Mouse (Mus musculus): ENCODE measurements around the gene Fbxo8.

- no peak for TF ChIP-seq CTCF (conservative IDR thresholded peaks at IDR 0.05 in 1 of 2, IDR thresholded peaks at IDR 0.05 in 1 of 2; ENCODE audit: low read depth in 2 of 2, low read length in 2 of 2)
- TF ChIP-seq SIN3A (IDR thresholded peaks at IDR 0.05; ENCODE audit: low read length), result no peak
- TF ChIP-seq ZKSCAN1 (IDR thresholded peaks at IDR 0.05; ENCODE audit: borderline replicate concordance, low read depth, low read length), result no peak
These were observed 40.6 kb downstream of the Fbxo8 start for GRCm38 (mm10) chr8:56591502-56591901.
